Comparison of ENCODE assay signal across 12 mouse cellular contexts in the genomic region with DNA sequence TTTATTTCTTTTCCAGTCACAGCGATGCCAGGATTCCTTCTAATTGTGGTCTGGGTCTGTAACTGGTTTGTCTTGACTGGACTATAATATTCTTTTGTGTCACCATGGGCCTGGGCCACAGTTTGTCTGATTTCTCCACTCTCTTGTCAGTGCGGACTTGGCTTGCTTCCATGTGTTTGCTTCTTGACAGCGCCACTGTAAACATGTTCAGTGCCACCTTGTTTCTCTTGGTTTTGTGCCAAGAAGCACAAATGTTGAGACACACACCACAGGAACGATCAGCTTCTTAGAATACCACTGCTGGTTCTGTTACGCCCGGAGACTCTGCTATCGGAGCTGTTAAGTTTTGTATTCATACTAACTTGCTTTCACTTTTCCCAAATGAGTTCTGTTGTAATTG.
DNase-seq lines count a peak whose midpoint lies in the region; ATAC-seq lines count a peak whose summit lies in the region.
"Had no signal": no experiment of that assay in that cellular context is flagged by ENCODE, and none has a peak within 500 bp of the region (broad histone marks: within the 10 kb centered on the region; RNA-seq: fewer than 3 reads in every experiment).

No protein-coding gene starts in this region.

- no peaks in the 10 kb centered on the region for H3K9me3 ChIP-seq in kidney, embryonic 15.5 days (replicated peaks)
- no peaks in the 10 kb centered on the region for H3K9me3 ChIP-seq in kidney, embryonic 16.5 days (ENCODE audit: low read length)
- no peaks in the 10 kb centered on the region for H3K9me3 ChIP-seq in lung, embryonic 16.5 days (ENCODE audit: control insufficient read depth, low read length)
- H3K9me3 ChIP-seq: midbrain, embryonic 13.5 days had no signal

- H3K4me2 ChIP-seq in kidney, embryonic 15.5 days: peak overlapping the region; percentile 27; the same call in 1 of the 2 replicates
- H3K4me2 ChIP-seq in kidney, embryonic 16.5 days (replicated peaks; ENCODE audit: low read depth, low read length): no peak overlapping the region
- H3K4me2 ChIP-seq in lung, embryonic 16.5 days (ENCODE audit: low read depth, low read length): peak overlapping the region; percentile 28; the same call in 1 of the 2 replicates
- H3K4me2 ChIP-seq: midbrain, embryonic 13.5 days had no signal

- DNase-seq in adrenal gland, postnatal 14 days: peak; percentile 27
- DNase-seq in adrenal gland, adult (ENCODE audit: inconsistent age in 2 of 2, low spot score in 1 of 2): no peak
- peak; percentile 71 for DNase-seq in adipocyte (ENCODE audit: low spot score)
- DNase-seq in testis, postnatal 10 days (ENCODE audit: low spot score): no peak
- DNase-seq in thymus, postnatal 25 days: no peak
- DNase-seq: adrenal gland, postnatal 36 days; cerebellum, postnatal 25 days; right cerebral cortex, postnatal 25 days had no signal

- no peak overlapping the region for H3K4me3 ChIP-seq in kidney, embryonic 15.5 days (replicated peaks)
- no peak overlapping the region for H3K4me3 ChIP-seq in kidney, embryonic 16.5 days (ENCODE audit: low read length)
- 0 out of 2 replicates have a peak overlapping the region, but pooled peaks have one; percentile 6 for H3K4me3 ChIP-seq in lung, embryonic 16.5 days (ENCODE audit: low read length)
- H3K4me3 ChIP-seq: midbrain, embryonic 13.5 days had no signal

- peaks cover 12% of the 10 kb centered on the region for H3K4me1 ChIP-seq in kidney, embryonic 15.5 days
- 0 out of 2 replicates have a peak, but pooled peaks cover 6% of the 10 kb centered on the region for H3K4me1 ChIP-seq in kidney, embryonic 16.5 days (ENCODE audit: insufficient read depth, low read length)
- no peaks in the 10 kb centered on the region; the same call in 1 of the 2 replicates for H3K4me1 ChIP-seq in lung, embryonic 16.5 days (replicated peaks; ENCODE audit: control insufficient read depth, insufficient read depth, low read length)
- H3K4me1 ChIP-seq: midbrain, embryonic 13.5 days had no signal

- H3K36me3 ChIP-seq in kidney, embryonic 15.5 days: no peaks in the 10 kb centered on the region
- H3K36me3 ChIP-seq in kidney, embryonic 16.5 days (ENCODE audit: insufficient read depth, low read length): no peaks in the 10 kb centered on the region
- H3K36me3 ChIP-seq in lung, embryonic 16.5 days (ENCODE audit: control insufficient read depth, insufficient read depth, low read length): no peaks in the 10 kb centered on the region
- H3K36me3 ChIP-seq: midbrain, embryonic 13.5 days had no signal

- no peaks in the 10 kb centered on the region for H3K27me3 ChIP-seq in kidney, embryonic 15.5 days
- H3K27me3 ChIP-seq in kidney, embryonic 16.5 days (ENCODE audit: insufficient read depth, low read length): no peaks in the 10 kb centered on the region
- H3K27me3 ChIP-seq in lung, embryonic 16.5 days (ENCODE audit: control insufficient read depth, insufficient read depth, low read depth, low read length): no peaks in the 10 kb centered on the region
- H3K27me3 ChIP-seq: midbrain, embryonic 13.5 days had no signal

- ATAC-seq in kidney, embryonic 15.5 days (replicated peaks; ENCODE audit: low FRiP score): no peak
- ATAC-seq in kidney, embryonic 16.5 days (ENCODE audit: low FRiP score, low TSS enrichment): no peak
- ATAC-seq in lung, embryonic 16.5 days (ENCODE audit: low read depth): peak; percentile 79
- ATAC-seq: midbrain, embryonic 13.5 days had no signal

- 57% methylated on average over 7 of the region's 7 CpGs for WGBS in kidney, embryonic 15.5 days
- 59% methylated on average over 7 of the region's 7 CpGs for WGBS in kidney, embryonic 16.5 days
- 45% methylated on average over 7 of the region's 7 CpGs for WGBS in lung, embryonic 16.5 days

- no peak overlapping the region for H3K27ac ChIP-seq in kidney, embryonic 15.5 days
- no peak overlapping the region for H3K27ac ChIP-seq in kidney, embryonic 16.5 days (ENCODE audit: low read length)
- H3K27ac ChIP-seq in lung, embryonic 16.5 days (ENCODE audit: low read length): no peak overlapping the region; the same call in 1 of the 2 replicates
- H3K27ac ChIP-seq: midbrain, embryonic 13.5 days had no signal

- no peak overlapping the region for H3K9ac ChIP-seq in kidney, embryonic 15.5 days
- H3K9ac ChIP-seq in kidney, embryonic 16.5 days (replicated peaks; ENCODE audit: low read length): no peak overlapping the region
- no peak overlapping the region for H3K9ac ChIP-seq in lung, embryonic 16.5 days (ENCODE audit: low read length)
- H3K9ac ChIP-seq: midbrain, embryonic 13.5 days had no signal

Comparison
In these comparisons a context has a peak if more than half of its experiments do, and no peak if none do; other contexts are left out.
1. DNase-seq: peak in adrenal gland, postnatal 14 days (single experiment) and adipocyte (single experiment); none in adrenal gland, adult (0 of 2), testis, postnatal 10 days (single experiment) and thymus, postnatal 25 days (single experiment).